Mouse (Mus musculus): Measurements from ENCODE around the gene 1700016K19Rik. TPM values are rescaled to one million over a fixed set of nuclear protein-coding genes. Genes with fewer than 3 reads are reported as not detected.

The 1700016K19Rik gene
- total RNA-seq (2023) = 0.77 TPM

DNA sequence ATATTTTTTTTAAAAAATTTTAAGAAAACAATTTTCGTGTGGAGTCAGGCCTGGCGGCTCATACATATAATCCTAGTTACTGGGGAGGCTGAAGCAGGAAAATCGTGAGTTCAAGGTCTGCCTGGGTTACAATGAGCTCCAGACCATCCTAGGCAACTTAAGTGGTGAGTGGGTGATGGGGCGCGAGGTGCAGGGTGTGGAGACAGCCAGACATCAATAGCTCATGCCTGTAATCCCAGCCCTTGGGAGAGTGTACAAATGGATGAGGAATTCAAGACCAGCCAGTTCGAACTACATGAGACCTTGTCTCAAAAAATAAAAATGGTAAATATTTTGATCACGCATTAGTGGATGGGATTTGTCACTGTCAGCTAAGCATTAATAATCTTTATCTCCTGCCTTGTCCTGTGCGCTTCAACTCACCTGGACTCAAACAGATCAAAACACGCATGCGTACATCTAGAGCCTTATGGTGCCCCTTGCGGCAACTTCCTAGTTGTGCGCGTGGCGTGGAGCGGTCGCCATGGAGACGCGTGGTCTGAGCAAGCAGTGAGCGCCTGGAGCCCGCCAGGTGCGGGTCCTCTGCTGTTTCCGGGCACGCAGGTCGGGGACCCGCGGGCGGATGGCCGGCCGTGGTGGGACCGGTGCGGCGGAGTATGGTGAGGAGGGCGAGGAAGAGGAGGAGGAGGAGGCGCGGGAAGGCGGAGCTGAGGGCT, at the start of gene 1700016K19Rik:
Gene 1700016K19Rik (plus strand): TSS at position 473 of the 716 bp plus-strand sequence.

GRCm38 (mm10) chr11:76027139-76028071, 27.7 kb downstream of the 1700016K19Rik start, which contains the start of gene Rflnb:
Rflnb (minus strand) TSS chr11:76027782.

Other genes with a start within 250 kb of the 1700016K19Rik start
- gene Doc2b, start 203.9 kb upstream of the 1700016K19Rik start, total RNA-seq (2023) = not detected
- 14.9 TPM for gene Rph3al, start 61.5 kb upstream of the 1700016K19Rik start, total RNA-seq (2023)
- gene Rflnb, start 27.9 kb downstream of the 1700016K19Rik start, total RNA-seq (2023) = 58.3 TPM
- 38.2 TPM for gene Vps53, start 179.7 kb downstream of the 1700016K19Rik start, total RNA-seq (2023)
- gene Fam57a, start 179.8 kb downstream of the 1700016K19Rik start, total RNA-seq (2023) = 3.0 TPM
- gene Dbil5, start 217.7 kb downstream of the 1700016K19Rik start, total RNA-seq (2023) = not detected
- 4.0 TPM for gene Gemin4, start 217.8 kb downstream of the 1700016K19Rik start, total RNA-seq (2023)
- gene Mrm3, start 243.8 kb downstream of the 1700016K19Rik start, total RNA-seq (2023) = 16.0 TPM
- 18.6 TPM for gene Glod4, start 243.8 kb downstream of the 1700016K19Rik start, total RNA-seq (2023)

Data from CD8-positive naive resting alpha-beta T cell, adult 57 days (primary cell).